Mouse (Mus musculus): ENCODE data around the gene Gtf2e1. TPM values are rescaled to one million over a fixed set of nuclear protein-coding genes. Genes with fewer than 3 reads are reported as not detected.

Gene Gtf2e1
- polyA plus RNA-seq, 1 experiment from 2014 or later = 25.0 TPM

DNA sequence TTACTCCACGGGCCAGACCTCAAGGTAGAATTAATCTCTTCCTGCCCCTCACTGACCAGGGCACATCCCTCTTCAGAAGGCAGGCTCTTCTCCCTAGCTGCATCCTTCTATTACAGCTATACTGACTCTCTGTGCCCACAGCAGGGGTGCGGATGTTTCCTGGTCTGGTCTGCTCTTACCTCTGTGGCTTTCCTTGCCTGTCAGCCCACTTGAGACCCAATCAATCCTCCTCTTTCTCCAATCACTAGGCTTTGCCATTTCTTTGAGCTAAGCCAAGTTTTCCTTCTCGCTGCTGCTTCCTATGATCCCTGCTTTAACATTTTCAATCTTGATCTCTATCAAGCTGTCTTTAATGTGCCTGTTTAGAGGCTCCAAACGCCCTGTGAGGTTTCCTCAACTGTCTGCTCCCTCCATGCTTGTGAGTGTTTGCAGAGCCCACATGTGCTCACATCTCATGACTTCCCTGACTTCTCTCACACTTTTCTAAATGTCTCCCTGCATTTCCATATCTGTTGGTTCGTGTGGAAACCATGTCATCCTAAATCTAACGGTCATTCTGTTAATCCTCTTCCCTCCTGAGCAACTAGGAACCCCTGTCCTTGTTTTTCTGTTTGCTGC, 23.1 kb downstream of the Gtf2e1 start:
- Histone ChIP-seq H3K27ac (no peak overlapping the region), H3K4me1 (no peaks in the 10 kb centered on the region), H3K36me3 (peaks cover 47% of the 10 kb centered on the region), H3K4me3 (no peak overlapping the region), H3K9ac (no peak overlapping the region), H3K27me3 (no peaks in the 10 kb centered on the region), H3K9me3 (no peaks in the 10 kb centered on the region), H3K4me2 (no peak overlapping the region)
- ATAC-seq (ENCODE audit: insufficient number of reproducible peaks, low FRiP score, low TSS enrichment, low read depth) = no peak
- 83% methylated on average over 6 of the region's 6 CpGs for WGBS

DNA sequence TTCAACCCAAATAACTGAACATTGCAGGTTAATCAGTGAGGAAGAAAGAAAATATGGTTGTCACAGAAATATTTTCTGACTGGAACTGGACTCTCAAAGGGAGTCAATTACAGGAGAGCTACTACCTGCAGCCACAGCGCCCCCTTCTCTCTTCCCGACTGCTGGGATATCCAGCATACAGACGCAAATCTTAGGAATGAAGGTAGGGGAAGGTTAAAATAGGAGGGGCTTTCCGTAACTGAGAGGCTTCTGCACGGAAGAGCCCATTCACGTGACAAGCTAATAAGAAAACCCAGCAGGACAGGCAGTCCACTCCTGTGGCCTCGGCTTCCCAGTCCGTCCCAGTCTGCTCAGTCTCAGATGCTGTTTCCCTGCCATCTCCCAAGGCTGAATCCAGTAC, 24.9 kb downstream of the Gtf2e1 start:
- H3K4me1 ChIP-seq = no peaks in the 10 kb centered on the region
- H3K9ac ChIP-seq = no peak overlapping the region
- ATAC-seq (ENCODE audit: insufficient number of reproducible peaks, low FRiP score, low TSS enrichment, low read depth) = no peak
- H3K27me3 ChIP-seq = no peaks in the 10 kb centered on the region
- no peak overlapping the region for H3K27ac ChIP-seq
- no peaks in the 10 kb centered on the region for H3K9me3 ChIP-seq
- no peak overlapping the region for H3K4me3 ChIP-seq
- H3K4me2 ChIP-seq = no peak overlapping the region
- peaks cover 47% of the 10 kb centered on the region for H3K36me3 ChIP-seq
- whole genome bisulfite sequencing = 80% methylated on average over 8 of the region's 8 CpGs

DNA sequence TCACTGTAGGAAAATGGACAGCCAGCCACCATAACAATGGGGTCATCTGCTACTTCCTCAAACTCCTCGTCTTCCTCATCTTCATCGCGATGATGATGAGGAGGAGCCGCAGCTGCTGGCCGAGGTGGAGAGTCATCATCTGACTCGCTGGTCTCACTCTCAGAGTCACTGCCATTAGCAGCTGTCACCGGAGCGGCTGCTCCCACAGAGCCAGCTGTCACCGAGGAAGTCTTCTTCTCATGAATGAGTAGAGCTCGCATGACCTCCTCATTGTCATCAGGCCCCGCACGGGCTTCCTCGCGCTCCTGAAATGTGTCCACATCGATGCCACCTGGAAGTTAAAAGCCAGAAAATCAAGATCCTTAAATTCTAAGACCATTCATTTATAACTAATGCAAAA, 28.1 kb downstream of the Gtf2e1 start:
- ATAC-seq (ENCODE audit: insufficient number of reproducible peaks, low FRiP score, low TSS enrichment, low read depth) = no peak
- Histone ChIP-seq H3K4me2 (no peak overlapping the region), H3K9ac (no peak overlapping the region), H3K4me3 (no peak overlapping the region), H3K4me1 (no peaks in the 10 kb centered on the region), H3K27me3 (no peaks in the 10 kb centered on the region), H3K9me3 (no peaks in the 10 kb centered on the region), H3K27ac (no peak overlapping the region), H3K36me3 (peaks cover 34% of the 10 kb centered on the region)
- WGBS = 91% methylated on average over 15 of the region's 15 CpGs

DNA sequence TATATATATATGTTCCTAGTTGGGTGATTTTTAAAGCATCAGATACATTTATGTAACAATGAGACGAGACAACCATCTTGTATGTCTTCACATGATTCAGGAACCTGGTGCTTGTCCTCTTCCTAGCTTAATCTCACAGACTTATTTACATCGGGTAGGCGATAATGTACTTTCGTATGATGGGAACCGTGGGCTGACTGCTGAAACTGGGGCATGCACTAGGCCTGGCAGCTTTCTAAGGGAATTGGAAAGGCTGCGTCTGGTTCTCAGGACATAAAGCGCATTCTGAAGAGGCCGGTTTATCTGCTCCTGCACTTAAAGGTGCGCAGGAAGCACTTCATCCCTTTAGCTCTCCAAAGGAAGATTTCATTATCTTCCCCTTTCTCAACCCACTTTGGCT, 32.8 kb downstream of the Gtf2e1 start:
- 91% methylated on average over 9 of the region's 9 CpGs for WGBS
- Histone ChIP-seq H3K4me1 (no peaks in the 10 kb centered on the region), H3K27me3 (no peaks in the 10 kb centered on the region), H3K9ac (no peak overlapping the region), H3K9me3 (no peaks in the 10 kb centered on the region), H3K4me3 (no peak overlapping the region), H3K36me3 (peaks cover 18% of the 10 kb centered on the region), H3K27ac (no peak overlapping the region), H3K4me2 (no peak overlapping the region)
- ATAC-seq (ENCODE audit: insufficient number of reproducible peaks, low FRiP score, low TSS enrichment, low read depth) = no peak

DNA sequence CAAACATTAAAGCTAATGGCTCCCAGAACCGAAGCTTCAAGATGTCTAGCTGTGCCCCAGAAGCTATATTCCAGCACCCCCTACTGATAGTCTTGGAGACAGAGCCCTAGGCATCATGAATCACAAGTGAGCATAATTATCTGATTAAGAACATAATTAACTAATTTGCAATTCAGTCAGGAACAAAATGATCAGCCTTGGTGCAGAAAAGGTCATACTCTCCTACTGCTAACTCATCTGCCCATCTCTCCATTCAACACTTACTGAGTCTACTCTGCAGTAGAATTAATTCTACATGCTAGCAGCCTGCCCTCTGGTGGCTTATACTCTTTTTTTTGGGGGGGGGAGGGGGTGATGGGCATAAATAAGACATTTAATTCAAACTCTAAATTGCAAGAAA, 35.1 kb downstream of the Gtf2e1 start:
- Histone ChIP-seq H3K4me1 (no peaks in the 10 kb centered on the region), H3K4me3 (no peak overlapping the region), H3K27me3 (no peaks in the 10 kb centered on the region), H3K9ac (no peak overlapping the region), H3K4me2 (no peak overlapping the region), H3K9me3 (no peaks in the 10 kb centered on the region), H3K27ac (no peak overlapping the region), H3K36me3 (no peaks in the 10 kb centered on the region)
- 34% methylated on average over 1 of the region's 1 CpGs for WGBS
- ATAC-seq (ENCODE audit: insufficient number of reproducible peaks, low FRiP score, low TSS enrichment, low read depth) = no peak

DNA sequence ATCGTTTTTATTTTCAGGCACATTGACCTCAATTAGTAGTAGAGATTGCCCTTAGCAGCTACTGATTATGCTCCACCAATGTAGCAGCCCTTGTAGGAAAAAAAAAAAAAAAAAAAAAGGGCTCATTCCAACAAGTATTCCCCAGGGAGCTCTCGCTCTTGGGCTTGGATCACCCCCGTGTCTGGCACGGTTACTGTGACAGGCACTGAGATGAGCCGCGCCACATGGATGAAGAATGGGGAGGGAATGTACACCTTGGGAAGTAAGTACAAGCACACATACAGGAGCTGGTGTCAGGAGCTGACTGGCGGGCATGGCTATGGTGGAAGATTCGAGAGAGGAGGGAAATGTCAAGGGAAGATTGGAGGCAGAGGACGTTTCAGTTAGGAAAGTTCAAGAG, 41.0 kb downstream of the Gtf2e1 start:
- H3K9ac ChIP-seq = no peak overlapping the region
- ATAC-seq (ENCODE audit: insufficient number of reproducible peaks, low FRiP score, low TSS enrichment, low read depth) = no peak
- H3K4me3 ChIP-seq = no peak overlapping the region
- H3K27me3 ChIP-seq = no peaks in the 10 kb centered on the region
- H3K4me1 ChIP-seq = no peaks in the 10 kb centered on the region
- no peak overlapping the region for H3K27ac ChIP-seq
- H3K9me3 ChIP-seq = no peaks in the 10 kb centered on the region
- 78% methylated on average over 9 of the region's 9 CpGs for WGBS
- no peaks in the 10 kb centered on the region for H3K36me3 ChIP-seq
- no peak overlapping the region for H3K4me2 ChIP-seq

DNA sequence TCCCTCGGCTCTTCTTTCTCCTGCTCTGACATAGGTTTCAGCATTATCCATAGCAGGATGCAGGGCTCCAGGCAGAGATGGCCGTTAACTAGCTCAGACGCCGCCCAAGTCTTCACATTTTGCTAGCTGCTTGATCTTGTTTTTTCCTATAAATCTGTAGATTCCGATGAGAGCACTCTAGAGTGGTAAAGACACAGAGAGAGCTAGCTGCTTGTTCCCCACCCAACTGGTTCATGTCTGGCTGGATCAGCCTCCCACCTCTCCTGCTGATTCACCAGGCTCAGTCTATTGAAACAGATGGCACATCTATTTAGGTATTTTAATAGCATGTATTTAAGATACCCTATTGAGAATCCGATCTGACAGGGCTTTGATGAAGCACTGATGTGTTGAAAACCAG, 44.6 kb downstream of the Gtf2e1 start:
- Histone ChIP-seq H3K4me1 (no peaks in the 10 kb centered on the region), H3K27ac (no peak overlapping the region)
- WGBS = 69% methylated on average over 6 of the region's 6 CpGs

DNA sequence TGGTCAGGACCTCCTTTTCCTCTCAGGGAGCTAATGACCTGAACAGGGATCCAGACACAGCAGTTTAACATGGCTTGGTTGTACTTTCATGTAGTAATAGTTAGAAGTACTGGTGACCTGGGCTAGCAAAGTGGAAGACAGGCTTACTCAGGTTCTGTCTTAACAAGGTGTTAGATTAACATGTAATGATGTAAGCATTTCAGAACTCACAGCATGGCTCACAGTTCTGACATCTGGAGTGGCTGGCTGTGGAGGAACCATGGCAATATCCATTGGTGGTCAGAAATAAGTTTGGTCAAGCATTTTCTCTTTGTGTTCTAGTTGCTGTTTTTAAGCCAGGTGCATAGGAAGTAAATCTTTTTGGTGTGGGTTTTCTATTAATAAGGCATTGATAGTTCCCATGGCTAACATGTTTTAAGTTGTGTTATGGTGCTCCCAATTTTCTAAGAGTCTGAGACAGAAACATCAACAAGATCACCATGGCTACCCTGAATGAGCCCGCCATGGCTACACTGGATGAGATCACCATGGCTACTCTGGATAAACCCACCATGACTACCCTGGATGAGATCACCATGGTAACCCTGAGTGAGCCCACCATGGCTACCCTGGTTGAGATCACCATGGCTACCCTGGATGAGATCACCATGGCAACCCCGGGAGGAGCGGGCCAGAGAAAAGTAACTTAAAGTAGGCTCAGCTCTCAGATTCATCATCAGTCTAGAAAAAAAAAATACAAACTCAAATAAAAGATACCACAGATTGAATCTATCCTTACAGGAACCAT, 52.6 kb downstream of the Gtf2e1 start:
- H3K27ac ChIP-seq = no peak overlapping the region
- no peak overlapping the region for H3K9ac ChIP-seq
- H3K4me2 ChIP-seq = no peak overlapping the region
- WGBS = 92% methylated on average over 3 of the region's 3 CpGs
- no peak for ATAC-seq (ENCODE audit: insufficient number of reproducible peaks, low FRiP score, low TSS enrichment, low read depth)
- no peaks in the 10 kb centered on the region for H3K36me3 ChIP-seq
- no peak overlapping the region for H3K4me3 ChIP-seq
- no peaks in the 10 kb centered on the region for H3K9me3 ChIP-seq
- no peaks in the 10 kb centered on the region for H3K4me1 ChIP-seq
- no peaks in the 10 kb centered on the region for H3K27me3 ChIP-seq

More for the DNA sequence above, 44.6 kb downstream of the Gtf2e1 start:
- no peaks in the 10 kb centered on the region for H3K36me3 ChIP-seq
- H3K27me3 ChIP-seq = no peaks in the 10 kb centered on the region
- H3K9ac ChIP-seq = no peak overlapping the region
- H3K9me3 ChIP-seq = no peaks in the 10 kb centered on the region
- ATAC-seq (ENCODE audit: insufficient number of reproducible peaks, low FRiP score, low TSS enrichment, low read depth) = no peak
- H3K4me3 ChIP-seq = no peak overlapping the region
- H3K4me2 ChIP-seq = no peak overlapping the region

DNA sequence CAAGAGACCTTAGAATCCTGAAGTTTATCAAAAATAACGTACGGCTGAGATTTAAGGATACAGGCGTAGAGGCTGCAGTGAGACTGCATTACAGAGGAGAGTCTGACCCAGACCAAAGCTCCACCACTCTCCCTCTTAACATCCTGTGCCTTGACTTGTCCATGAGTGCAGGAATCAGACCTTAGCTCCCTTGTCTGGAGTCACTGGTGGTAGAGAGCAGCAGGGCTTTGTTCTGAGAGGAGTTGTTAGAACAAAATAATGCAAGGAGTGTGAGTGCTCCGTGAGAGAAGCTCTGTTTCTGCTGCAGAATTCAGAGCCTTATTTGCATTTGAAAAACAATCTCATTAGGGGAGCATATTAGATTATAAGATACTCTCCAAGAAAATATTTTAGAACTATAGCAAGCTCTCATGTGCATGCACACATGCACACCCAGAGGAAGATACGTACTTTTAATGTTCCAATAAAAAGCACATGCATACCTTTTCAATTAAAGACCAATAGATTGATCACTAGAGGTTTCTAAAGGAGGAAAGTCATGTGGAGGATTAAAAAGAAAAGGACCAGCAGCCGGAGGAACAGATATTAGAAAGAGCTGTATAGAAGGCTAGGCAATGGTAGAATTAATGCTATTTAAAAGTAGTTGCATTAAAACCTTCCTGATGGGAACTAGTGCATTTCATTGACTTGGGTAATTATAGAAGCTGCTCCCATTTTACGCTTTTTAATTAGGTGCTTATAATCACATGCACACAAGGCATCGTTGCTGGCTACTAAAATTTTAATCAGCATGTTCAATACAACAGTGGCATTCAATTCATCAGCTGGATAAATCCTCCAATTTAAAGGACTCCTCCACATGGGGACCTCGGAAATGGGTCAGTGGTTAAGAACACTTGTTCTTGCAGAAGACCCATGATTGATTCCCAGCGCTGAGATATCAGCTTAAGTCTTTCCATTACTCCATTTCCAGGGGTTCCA, 61.0 kb downstream of the Gtf2e1 start:
- WGBS = 71% methylated on average over 10 of the region's 10 CpGs
- no peaks in the 10 kb centered on the region for H3K36me3 ChIP-seq
- H3K9me3 ChIP-seq = no peaks in the 10 kb centered on the region
- no peaks in the 10 kb centered on the region for H3K4me1 ChIP-seq
- ATAC-seq (ENCODE audit: insufficient number of reproducible peaks, low FRiP score, low TSS enrichment, low read depth) = no peak
- no peak overlapping the region for H3K4me3 ChIP-seq
- no peak overlapping the region for H3K27ac ChIP-seq
- no peak overlapping the region for H3K4me2 ChIP-seq
- no peak overlapping the region for H3K9ac ChIP-seq
- H3K27me3 ChIP-seq = no peaks in the 10 kb centered on the region

DNA sequence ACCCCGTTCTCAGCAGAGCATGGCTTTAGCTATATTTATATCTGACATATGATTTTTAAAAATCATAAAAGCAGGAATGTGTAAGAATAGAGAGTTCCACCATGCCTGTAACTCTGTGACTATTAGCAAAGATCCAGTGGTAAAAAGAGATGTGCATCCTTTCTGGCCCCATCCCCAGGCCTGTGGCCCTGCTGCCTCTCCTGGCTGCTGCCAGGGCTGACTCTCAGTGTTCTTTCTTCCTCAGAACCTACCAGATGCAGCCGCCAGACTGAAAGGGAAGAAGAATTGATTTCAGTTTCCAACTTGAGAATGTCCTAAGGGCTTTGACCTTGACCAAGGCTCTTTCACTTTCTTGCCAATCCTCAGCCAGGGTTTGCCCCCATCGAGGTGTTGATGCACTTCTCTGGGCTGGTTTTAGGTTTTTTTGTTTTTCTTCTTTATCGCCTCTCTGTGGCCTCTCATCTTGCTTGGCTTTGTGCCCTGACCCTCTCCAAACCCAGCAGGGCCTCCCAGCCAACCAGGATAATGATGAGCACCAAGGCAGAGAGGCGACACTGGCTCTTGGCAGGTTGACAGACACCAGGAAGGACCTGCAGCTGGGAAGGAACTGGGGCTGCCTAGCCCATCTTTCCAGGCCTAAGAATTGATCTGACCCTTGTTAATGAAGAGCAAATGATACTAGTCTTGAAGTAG, 66.8 kb downstream of the Gtf2e1 start:
- Histone ChIP-seq H3K4me2 (no peak overlapping the region), H3K9me3 (no peaks in the 10 kb centered on the region), H3K36me3 (no peaks in the 10 kb centered on the region), H3K4me1 (no peaks in the 10 kb centered on the region), H3K27ac (no peak overlapping the region), H3K27me3 (no peaks in the 10 kb centered on the region), H3K4me3 (no peak overlapping the region), H3K9ac (no peak overlapping the region)
- 61% methylated on average over 5 of the region's 5 CpGs for WGBS
- no peak for ATAC-seq (ENCODE audit: insufficient number of reproducible peaks, low FRiP score, low TSS enrichment, low read depth)

DNA sequence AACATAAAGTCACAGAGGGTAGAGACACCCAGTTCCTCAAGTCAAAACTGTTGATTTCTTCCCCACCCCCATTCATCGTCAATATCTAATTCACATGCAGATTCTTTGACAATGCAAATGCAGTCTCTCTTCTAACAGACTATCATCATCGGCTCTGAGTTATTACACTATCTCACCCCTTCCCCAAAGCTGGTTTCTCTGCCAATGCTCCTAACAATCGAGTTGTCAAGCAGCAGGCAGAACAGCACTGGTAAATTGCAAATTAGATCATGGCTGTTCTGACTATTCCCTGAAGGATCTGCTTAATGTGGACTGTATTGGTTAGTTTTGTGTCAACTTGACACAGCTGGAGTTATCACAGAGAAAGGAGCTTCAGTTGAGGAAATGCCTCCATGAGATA, 70.0 kb downstream of the Gtf2e1 start:
- no peak overlapping the region for H3K4me3 ChIP-seq
- H3K4me1 ChIP-seq = no peaks in the 10 kb centered on the region
- H3K27me3 ChIP-seq = no peaks in the 10 kb centered on the region
- H3K36me3 ChIP-seq = no peaks in the 10 kb centered on the region
- no peak overlapping the region for H3K4me2 ChIP-seq
- no peak overlapping the region for H3K9ac ChIP-seq
- no peaks in the 10 kb centered on the region for H3K9me3 ChIP-seq
- no peak overlapping the region for H3K27ac ChIP-seq
- WGBS = 81% methylated on average over 3 of the region's 3 CpGs
- no peak for ATAC-seq (ENCODE audit: insufficient number of reproducible peaks, low FRiP score, low TSS enrichment, low read depth)
